Mouse (Mus musculus) frontal cortex, postnatal 10 days (tissue): ENCODE data around the gene Arv1.
A peak's percentile ranks its signal among the peaks of the same experiment; 100 is the strongest.

Source experiments
- DNase-seq, 2 experiments: peaks; one replicate each; pipeline ENCODE4 v3.0.0; 2022; ENCODE audit warnings: low spot score in 2 of 2, mixed read lengths in 1 of 2

Gene Arv1

GRCm38 (mm10) chr8:124724301-124724700, 2.4 kb downstream of the Arv1 start:
- no peak for DNase-seq

- no peak for DNase-seq
Measured at GRCm38 (mm10) chr8:124732828-124733227, 10.9 kb downstream of the Arv1 start.

GRCm38 (mm10) chr8:124735371-124735911, 13.5 kb downstream of the Arv1 start:
- no peak for DNase-seq

GRCm38 (mm10) chr8:124739268-124739667, 17.3 kb downstream of the Arv1 start:
- DNase-seq: no peak

GRCm38 (mm10) chr8:124746661-124747060, 24.7 kb downstream of the Arv1 start:
- no peak for DNase-seq

- no peak for DNase-seq
Measured at GRCm38 (mm10) chr8:124751191-124751590, 29.3 kb downstream of the Arv1 start.

- DNase-seq: no peak
Measured at GRCm38 (mm10) chr8:124751709-124752173, 29.8 kb downstream of the Arv1 start, which contains the start of gene Fam89a. Gene Fam89a, minus strand, starts transcription at chr8:124751832.

GRCm38 (mm10) chr8:124752325-124752862, 30.5 kb downstream of the Arv1 start:
- no peak for DNase-seq

- DNase-seq: peak; percentile 32 to 55
Measured at GRCm38 (mm10) chr8:124754101-124754791, 32.3 kb downstream of the Arv1 start.

GRCm38 (mm10) chr8:124754792-124755190, 32.9 kb downstream of the Arv1 start:
- no peak for DNase-seq

GRCm38 (mm10) chr8:124755481-124755880, 33.5 kb downstream of the Arv1 start:
- no peak for DNase-seq

GRCm38 (mm10) chr8:124756153-124756552, 34.2 kb downstream of the Arv1 start:
- no peak for DNase-seq

- DNase-seq: no peak
Measured at GRCm38 (mm10) chr8:124756601-124757000, 34.7 kb downstream of the Arv1 start.

- DNase-seq: no peak
Measured at GRCm38 (mm10) chr8:124758544-124758943, 36.6 kb downstream of the Arv1 start.

GRCm38 (mm10) chr8:124763061-124763460, 41.1 kb downstream of the Arv1 start:
- DNase-seq: no peak

- no peak for DNase-seq
Measured at GRCm38 (mm10) chr8:124772389-124772788, 50.5 kb downstream of the Arv1 start.

GRCm38 (mm10) chr8:124775695-124776094, 53.8 kb downstream of the Arv1 start:
- DNase-seq: peak; percentile 49 to 70

GRCm38 (mm10) chr8:124780236-124780635, 58.3 kb downstream of the Arv1 start:
- DNase-seq: peak in 1 of 2 experiments; percentile 37

- DNase-seq: no peak
Measured at GRCm38 (mm10) chr8:124782431-124782830, 60.5 kb downstream of the Arv1 start.

- no peak for DNase-seq
Measured at GRCm38 (mm10) chr8:124783228-124783627, 61.3 kb downstream of the Arv1 start.
